Mouse (Mus musculus): ENCODE measurements around the gene Emid1. TPM values are rescaled to one million over a fixed set of nuclear protein-coding genes. Genes with fewer than 3 reads are reported as not detected.
A peak's percentile ranks its signal among the peaks of the same experiment; 100 is the strongest.
"Not testable (repeated sequence)": the region's sequence is repeated elsewhere in the genome, so short reads cannot be mapped to it uniquely, and the experiment has no call there.

Emid1 gene
- polyA plus RNA-seq, 1 experiment from 2014 or later, result 41.9 TPM

DNA sequence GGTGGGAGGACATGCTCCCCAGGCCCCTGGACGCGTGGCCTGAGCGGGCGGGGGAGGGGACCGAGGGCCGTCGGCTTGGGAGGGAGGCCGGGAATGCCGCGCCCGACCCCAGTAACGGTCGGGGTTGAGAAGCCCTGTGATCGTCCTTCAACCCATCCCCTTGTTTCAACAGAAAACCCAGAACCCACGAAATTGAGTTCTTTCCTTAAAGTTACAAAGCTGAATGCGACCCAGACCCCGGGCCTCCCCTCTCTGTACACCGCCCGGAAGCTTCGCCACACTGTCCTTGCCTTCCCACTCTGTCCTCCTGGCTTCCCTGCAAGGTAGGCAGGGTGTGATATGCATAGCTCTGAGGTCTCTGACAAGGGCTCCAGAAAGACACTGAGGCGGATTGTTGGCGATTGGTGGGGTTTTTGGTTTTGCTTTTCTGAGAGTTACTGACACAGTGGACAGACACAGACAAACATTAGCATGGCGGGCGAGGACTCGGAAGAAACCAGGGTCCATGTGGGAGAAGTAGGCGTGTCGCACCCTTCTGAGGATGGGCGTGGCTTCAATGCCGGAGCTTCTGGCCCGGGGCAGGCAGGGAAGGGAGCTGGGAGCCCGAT is 52.4 kb downstream of the Emid1 start:
- DNase-seq (ENCODE audit: low spot score) (peak; percentile 95), ATAC-seq (ENCODE audit: low read depth) (peak; percentile 80)
- under 1% methylated on average over 19 of the region's 31 CpGs for WGBS
- Histone ChIP-seq H3K4me3 (ENCODE audit: low read depth, low read length) (peak overlapping the region; percentile 91), H3K9me3 (ENCODE audit: control insufficient read depth, low read length) (no peaks in the 10 kb centered on the region), H3K4me2 (ENCODE audit: low read depth, low read length) (peak overlapping the region; percentile 88), H3K4me1 (ENCODE audit: control insufficient read depth, insufficient read depth, low read length) (peaks cover 20% of the 10 kb centered on the region), H3K27me3 (replicated peaks; ENCODE audit: control insufficient read depth, insufficient read depth, low read length) (no peaks in the 10 kb centered on the region), H3K9ac (ENCODE audit: low read depth, low read length) (peak overlapping the region; percentile 98), H3K27ac (replicated peaks; ENCODE audit: low read depth, low read length) (peak overlapping the region; percentile 98), H3K36me3 (ENCODE audit: control insufficient read depth, insufficient read depth, low read length) (peaks cover 7% of the 10 kb centered on the region; the same call in 1 of the 2 replicates)

DNA sequence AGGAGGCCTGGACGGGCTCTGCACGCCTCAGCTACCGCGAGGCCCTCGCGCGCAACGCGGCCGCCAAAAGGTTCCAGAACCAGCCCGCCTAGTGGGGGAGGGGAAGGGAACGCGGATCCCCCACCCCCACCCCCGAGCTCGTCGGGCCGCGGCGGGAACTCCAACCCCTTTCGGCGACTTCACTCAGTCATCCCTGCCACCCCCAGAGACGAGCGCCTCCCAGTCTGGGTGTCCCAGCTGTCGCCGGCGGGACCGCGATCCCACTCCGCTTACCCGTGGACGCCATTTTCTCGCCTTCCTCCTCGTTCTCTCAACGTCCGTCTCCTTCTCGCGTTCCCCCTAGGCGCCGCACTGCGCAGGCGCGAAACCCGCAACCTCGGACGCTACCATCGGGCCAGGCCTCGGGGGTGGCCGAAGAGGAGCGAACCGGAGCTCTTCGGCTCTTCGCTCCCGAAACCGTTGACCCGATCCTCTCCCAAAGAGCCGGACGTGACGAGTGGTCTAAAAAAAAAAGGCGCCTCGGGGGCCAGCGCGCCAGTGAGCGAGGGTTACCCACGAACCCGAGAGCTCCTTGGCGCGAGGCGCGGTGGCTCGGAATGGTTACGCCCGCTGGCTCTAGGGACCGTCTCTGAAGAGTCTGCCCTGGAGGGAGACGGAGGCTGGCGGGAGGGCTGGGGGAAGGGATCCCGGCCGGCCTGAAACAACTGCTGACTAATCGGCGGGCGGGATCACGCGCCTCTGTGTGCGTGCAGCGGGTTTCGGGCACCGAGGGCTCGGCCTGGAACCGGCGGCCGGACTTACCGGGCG is 53.1 kb downstream of the Emid1 start, which contains the start of the genes Rhbdd3 and Ewsr1:
TSS of gene Rhbdd3 (plus strand) at position 191 of the 807 bp plus-strand sequence.
TSS of gene Ewsr1 (minus strand) at position 531 of the 807 bp plus-strand sequence.
- Histone ChIP-seq H3K27ac (replicated peaks; ENCODE audit: low read depth, low read length) (peak within 1 kb of the TSS; percentile 98), H3K4me2 (ENCODE audit: low read depth, low read length) (peak within 1 kb of the TSS; percentile 88), H3K4me3 (ENCODE audit: low read depth, low read length) (peak within 1 kb of the TSS; percentile 91), H3K36me3 (ENCODE audit: control insufficient read depth, insufficient read depth, low read length) (0 out of 2 replicates have a peak, but pooled peaks cover 6% of the 10 kb centered on the region), H3K9me3 (ENCODE audit: control insufficient read depth, low read length) (no peaks in the 10 kb centered on the region), H3K4me1 (ENCODE audit: control insufficient read depth, insufficient read depth, low read length) (peaks cover 20% of the 10 kb centered on the region), H3K27me3 (replicated peaks; ENCODE audit: control insufficient read depth, insufficient read depth, low read length) (no peaks in the 10 kb centered on the region), H3K9ac (ENCODE audit: low read depth, low read length) (peak within 1 kb of the TSS; percentile 98)
- under 1% methylated on average over 52 of the region's 92 CpGs for WGBS
- peak; percentile 91 for ATAC-seq (ENCODE audit: low read depth)
- peak; percentile 97 for DNase-seq (ENCODE audit: low spot score)

DNA sequence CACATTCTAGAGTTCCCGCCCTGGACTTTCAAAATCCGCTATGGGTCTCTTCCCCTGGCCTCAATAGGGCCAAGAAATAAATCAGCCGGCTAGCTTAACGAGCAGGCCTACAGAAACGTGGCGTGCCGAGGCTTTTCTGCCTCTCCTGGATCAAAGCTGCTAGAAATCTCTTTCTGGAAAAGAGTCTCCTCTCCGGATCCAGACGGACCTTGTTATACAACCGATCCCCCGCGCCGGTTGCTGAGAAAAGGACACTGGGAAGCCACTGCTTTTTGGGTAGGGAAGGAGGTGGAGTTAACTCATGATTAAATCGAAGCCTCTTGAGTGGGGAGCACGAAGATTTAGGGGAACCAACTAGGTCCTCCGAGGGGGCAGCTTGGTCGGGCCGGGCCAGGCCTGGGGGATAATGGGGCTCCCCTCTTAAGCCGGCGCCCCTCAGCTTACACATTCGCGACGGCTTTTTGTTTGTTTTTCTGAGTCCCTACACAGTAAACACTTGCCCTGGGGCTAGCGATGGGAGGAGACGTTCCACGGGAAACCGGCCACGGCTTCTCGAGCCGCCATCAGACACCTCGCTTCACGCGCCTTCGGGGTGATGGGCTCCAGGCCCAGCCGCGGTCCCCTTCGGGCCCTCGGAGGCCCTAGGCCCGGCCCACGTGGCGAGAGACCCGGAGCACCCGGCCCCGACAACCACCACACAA is 53.9 kb downstream of the Emid1 start:
- Histone ChIP-seq H3K4me1 (ENCODE audit: control insufficient read depth, insufficient read depth, low read length) (peaks cover 20% of the 10 kb centered on the region), H3K9me3 (ENCODE audit: control insufficient read depth, low read length) (no peaks in the 10 kb centered on the region), H3K27ac (replicated peaks; ENCODE audit: low read depth, low read length) (peak overlapping the region; percentile 98), H3K36me3 (ENCODE audit: control insufficient read depth, insufficient read depth, low read length) (peaks cover 9% of the 10 kb centered on the region; the same call in 1 of the 2 replicates), H3K4me2 (ENCODE audit: low read depth, low read length) (peak overlapping the region; percentile 81), H3K9ac (ENCODE audit: low read depth, low read length) (peak overlapping the region; percentile 98), H3K4me3 (ENCODE audit: low read depth, low read length) (peak overlapping the region; percentile 91), H3K27me3 (replicated peaks; ENCODE audit: control insufficient read depth, insufficient read depth, low read length) (no peaks in the 10 kb centered on the region)
- DNase-seq (ENCODE audit: low spot score) (peak; percentile 31), ATAC-seq (ENCODE audit: low read depth) (no peak; the same call in 1 of the 2 replicates)
- WGBS, result under 1% methylated on average over 39 of the region's 44 CpGs

DNA sequence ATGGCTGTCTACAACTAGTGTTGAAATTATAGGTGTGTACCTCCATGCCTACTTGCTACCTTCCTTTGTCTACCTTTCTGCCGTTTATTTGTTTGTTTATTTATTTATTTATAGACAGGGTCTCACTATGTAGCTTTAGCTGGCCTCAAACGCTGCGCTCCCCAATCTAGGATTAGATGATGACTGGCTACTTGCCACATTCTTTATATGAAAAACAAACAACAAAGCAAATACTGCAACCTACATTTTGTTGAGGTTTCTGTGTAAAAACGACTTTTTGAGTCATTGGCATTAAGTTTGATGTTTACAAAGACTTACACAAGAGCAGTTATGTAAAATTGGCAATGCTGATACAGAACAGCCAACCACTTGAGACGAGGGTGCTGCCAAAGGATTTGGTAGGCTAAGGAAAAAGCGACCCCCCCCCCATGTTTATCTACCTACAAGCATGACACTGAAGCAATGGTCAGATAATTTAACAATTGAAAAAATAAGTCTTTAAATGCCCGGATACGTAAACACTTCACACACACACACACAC is 55.5 kb downstream of the Emid1 start:
- no peaks in the 10 kb centered on the region for H3K9me3 ChIP-seq (ENCODE audit: control insufficient read depth, low read length)
- H3K27ac ChIP-seq (replicated peaks; ENCODE audit: low read depth, low read length), result no peak overlapping the region
- DNase-seq (ENCODE audit: low spot score) (no peak), ATAC-seq (ENCODE audit: low read depth) (no peak)
- H3K4me1 ChIP-seq (ENCODE audit: control insufficient read depth, insufficient read depth, low read length), result peaks cover 20% of the 10 kb centered on the region
- WGBS, result 64% methylated on average over 8 of the region's 8 CpGs
- peaks cover 20% of the 10 kb centered on the region for H3K36me3 ChIP-seq (ENCODE audit: control insufficient read depth, insufficient read depth, low read length)
- peak overlapping the region; percentile 91 for H3K4me3 ChIP-seq (ENCODE audit: low read depth, low read length)
- H3K4me2 ChIP-seq (ENCODE audit: low read depth, low read length), result peak overlapping the region; percentile 81
- H3K27me3 ChIP-seq (replicated peaks; ENCODE audit: control insufficient read depth, insufficient read depth, low read length), result no peaks in the 10 kb centered on the region
- peak overlapping the region; percentile 98; the same call in 1 of the 2 replicates for H3K9ac ChIP-seq (ENCODE audit: low read depth, low read length)

DNA sequence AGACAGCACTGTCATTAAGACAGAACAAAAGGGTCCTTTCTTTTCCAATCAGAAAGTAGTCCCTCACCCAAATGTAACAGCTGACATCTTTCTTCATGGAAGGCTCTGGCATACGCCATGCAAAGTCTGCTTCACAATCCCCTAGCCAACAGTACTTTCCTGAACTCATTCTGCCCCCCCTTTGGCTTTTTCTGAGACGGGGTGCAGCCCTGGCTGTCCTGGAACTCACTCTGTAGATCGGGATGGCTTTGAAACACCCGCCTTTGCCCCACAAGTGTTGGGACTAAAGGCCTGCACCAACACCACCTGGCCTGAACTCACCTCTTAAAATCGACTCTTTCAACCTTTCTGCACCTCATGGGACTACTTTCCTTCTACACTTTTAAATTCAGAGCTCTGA is 56.2 kb downstream of the Emid1 start:
- Histone ChIP-seq H3K36me3 (ENCODE audit: control insufficient read depth, insufficient read depth, low read length) (peaks cover 27% of the 10 kb centered on the region), H3K4me2 (ENCODE audit: low read depth, low read length) (peak overlapping the region; percentile 81; the same call in 1 of the 2 replicates), H3K4me1 (ENCODE audit: control insufficient read depth, insufficient read depth, low read length) (peaks cover 19% of the 10 kb centered on the region), H3K27me3 (replicated peaks; ENCODE audit: control insufficient read depth, insufficient read depth, low read length) (no peaks in the 10 kb centered on the region), H3K9me3 (ENCODE audit: control insufficient read depth, low read length) (no peaks in the 10 kb centered on the region), H3K4me3 (ENCODE audit: low read depth, low read length) (no peak overlapping the region), H3K27ac (replicated peaks; ENCODE audit: low read depth, low read length) (no peak overlapping the region), H3K9ac (ENCODE audit: low read depth, low read length) (no peak overlapping the region)
- no peak for ATAC-seq (ENCODE audit: low read depth)
- DNase-seq (ENCODE audit: low spot score), result no peak
- 79% methylated on average over 5 of the region's 5 CpGs for WGBS

DNA sequence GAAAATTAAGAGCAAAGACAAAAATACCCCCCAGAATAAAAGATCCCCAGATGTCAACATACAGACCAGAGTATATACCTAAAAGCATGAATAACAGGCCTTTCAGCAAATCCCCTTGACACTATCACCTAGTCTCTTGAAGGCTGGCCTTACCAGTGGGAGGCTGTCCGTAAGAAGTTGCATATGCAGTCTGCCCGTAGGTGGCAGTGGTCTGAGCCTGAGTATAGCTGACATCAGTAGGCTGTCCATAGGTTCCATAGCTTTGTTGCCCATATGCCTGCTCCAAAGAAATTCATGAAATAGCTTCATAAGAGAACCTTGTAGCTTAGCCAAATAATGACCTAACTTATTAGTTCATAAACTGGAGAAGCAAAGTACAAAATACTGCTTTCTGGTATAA is 60.4 kb downstream of the Emid1 start:
- no peaks in the 10 kb centered on the region for H3K27me3 ChIP-seq (replicated peaks; ENCODE audit: control insufficient read depth, insufficient read depth, low read length)
- no peak overlapping the region for H3K9ac ChIP-seq (ENCODE audit: low read depth, low read length)
- 40% methylated on average over 2 of the region's 2 CpGs for WGBS
- no peaks in the 10 kb centered on the region for H3K9me3 ChIP-seq (ENCODE audit: control insufficient read depth, low read length)
- no peak overlapping the region for H3K4me3 ChIP-seq (ENCODE audit: low read depth, low read length)
- H3K4me2 ChIP-seq (ENCODE audit: low read depth, low read length), result no peak overlapping the region
- ATAC-seq (ENCODE audit: low read depth), result no peak
- H3K4me1 ChIP-seq (ENCODE audit: control insufficient read depth, insufficient read depth, low read length), result peaks cover 9% of the 10 kb centered on the region
- no peak overlapping the region for H3K27ac ChIP-seq (replicated peaks; ENCODE audit: low read depth, low read length)
- DNase-seq (ENCODE audit: low spot score), result peak; percentile 36
- peaks cover 67% of the 10 kb centered on the region for H3K36me3 ChIP-seq (ENCODE audit: control insufficient read depth, insufficient read depth, low read length)

DNA sequence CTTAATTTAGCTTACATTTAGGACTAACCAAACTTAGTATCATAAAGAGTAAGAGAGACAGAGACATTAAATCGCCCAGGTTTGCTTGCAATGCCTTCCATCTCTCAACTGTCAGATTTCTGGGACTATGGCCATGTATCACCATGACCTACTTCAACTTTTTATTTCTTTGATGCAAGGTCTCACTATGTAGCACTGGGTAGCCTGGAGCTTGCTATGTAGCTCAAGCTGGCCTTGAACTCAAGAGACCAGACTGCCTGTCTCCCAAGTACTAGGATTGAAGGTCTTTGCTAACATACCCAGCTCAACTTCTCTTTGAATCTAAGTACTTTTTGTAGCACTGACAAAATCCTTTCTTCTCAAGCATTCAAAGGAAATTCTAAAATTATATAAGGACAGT is 62.9 kb downstream of the Emid1 start:
- Histone ChIP-seq H3K9me3 (ENCODE audit: control insufficient read depth, low read length) (no peaks in the 10 kb centered on the region), H3K4me2 (ENCODE audit: low read depth, low read length) (no peak overlapping the region), H3K27ac (replicated peaks; ENCODE audit: low read depth, low read length) (no peak overlapping the region), H3K27me3 (replicated peaks; ENCODE audit: control insufficient read depth, insufficient read depth, low read length) (no peaks in the 10 kb centered on the region), H3K9ac (ENCODE audit: low read depth, low read length) (no peak overlapping the region), H3K4me1 (ENCODE audit: control insufficient read depth, insufficient read depth, low read length) (no peaks in the 10 kb centered on the region), H3K36me3 (ENCODE audit: control insufficient read depth, insufficient read depth, low read length) (peaks cover 92% of the 10 kb centered on the region), H3K4me3 (ENCODE audit: low read depth, low read length) (no peak overlapping the region)
- 100% methylated on average over 1 of the region's 1 CpGs for WGBS
- ATAC-seq (ENCODE audit: low read depth), result no peak
- no peak for DNase-seq (ENCODE audit: low spot score)

DNA sequence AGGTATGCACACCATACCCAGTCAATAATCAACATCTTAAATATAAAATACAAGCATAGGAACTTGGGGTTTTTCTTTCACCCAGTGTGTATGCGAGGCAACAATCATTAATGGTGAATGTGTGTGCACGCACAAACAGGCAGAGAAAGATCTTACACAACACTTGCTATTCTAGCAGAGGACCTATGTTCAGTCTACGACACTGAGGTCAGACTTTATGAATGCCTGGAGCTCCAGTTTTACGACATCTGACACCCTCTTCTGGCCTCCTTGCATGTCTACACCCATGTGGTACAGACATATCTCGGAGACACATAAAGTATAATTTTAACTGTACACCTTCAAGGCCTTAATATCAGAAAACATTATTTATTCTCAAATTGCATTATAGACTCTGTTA is 75.2 kb downstream of the Emid1 start:
- not testable (repeated sequence) for H3K27me3 ChIP-seq (replicated peaks; ENCODE audit: control insufficient read depth, insufficient read depth, low read length); H3K4me1 ChIP-seq (ENCODE audit: control insufficient read depth, insufficient read depth, low read length); H3K4me3 ChIP-seq (ENCODE audit: low read depth, low read length); H3K9ac ChIP-seq (ENCODE audit: low read depth, low read length); H3K9me3 ChIP-seq (ENCODE audit: control insufficient read depth, low read length); ATAC-seq (ENCODE audit: low read depth); H3K27ac ChIP-seq (replicated peaks; ENCODE audit: low read depth, low read length); DNase-seq (ENCODE audit: low spot score); H3K4me2 ChIP-seq (ENCODE audit: low read depth, low read length)
- WGBS, result 87% methylated on average over 4 of the region's 5 CpGs
- peaks cover 83% of the 10 kb centered on the region for H3K36me3 ChIP-seq (ENCODE audit: control insufficient read depth, insufficient read depth, low read length)

All from embryonic facial prominence, embryonic 14.5 days (tissue).